Mouse (Mus musculus): ENCODE measurements around the gene Gba2. TPM values are rescaled to one million over a fixed set of nuclear protein-coding genes. Genes with fewer than 3 reads are reported as not detected.

The Gba2 gene
- polyA plus RNA-seq, 2 experiments = 10.5 to 12.5 TPM

DNA sequence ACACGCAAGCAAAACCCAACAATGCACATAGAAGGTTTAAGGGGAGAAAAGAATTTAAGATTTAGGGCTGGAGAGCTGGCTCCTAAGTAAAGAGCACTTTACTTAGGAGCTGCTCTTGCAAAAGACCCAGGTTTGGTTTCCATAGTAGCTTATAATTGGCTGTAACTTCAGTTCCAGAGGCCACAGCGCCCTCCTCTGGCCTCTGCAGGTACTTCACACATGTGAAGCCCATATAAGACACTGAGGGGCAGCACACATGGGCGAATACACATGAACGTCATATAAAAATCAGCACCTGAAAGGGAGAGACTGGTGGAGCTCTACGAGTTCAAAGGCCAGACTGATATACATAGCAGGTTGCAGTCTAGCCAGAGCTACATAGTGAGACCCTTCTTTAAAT is 50.8 kb downstream of the Gba2 start:
- Histone ChIP-seq H3K9ac (replicated peaks) (no peak overlapping the region), H3K4me1 (replicated peaks; ENCODE audit: control insufficient read depth in 2 of 2, insufficient read depth in 2 of 2, low read length in 1 of 2) (peaks cover 0 to 3% of the 10 kb centered on the region in 2 experiments; a peak in 1 of 4 replicates), H3K27ac (no peak overlapping the region), H3K4me3 (ENCODE audit: insufficient read depth in 1 of 2, low read depth in 2 of 2, low read length in 2 of 2) (no peak overlapping the region), H3K36me3 (replicated peaks; ENCODE audit: control insufficient read depth, insufficient read depth, low read depth) (peaks cover 20% of the 10 kb centered on the region), H3K4me2 (ENCODE audit: low read depth) (no peak overlapping the region), H3K27me3 (ENCODE audit: control insufficient read depth, insufficient read depth, low read length) (peaks cover 32% of the 10 kb centered on the region), H3K9me3 (ENCODE audit: control insufficient read depth, low read length) (no peaks in the 10 kb centered on the region)
- TF ChIP-seq EP300 (IDR thresholded peaks at IDR 0.05; ENCODE audit: low read depth) (no peak), CTCF (IDR thresholded peaks at IDR 0.05; ENCODE audit: low read depth) (peak; percentile 65)
- WGBS (ENCODE audit: insufficient replicate concordance) = 63% methylated on average over 5 of the region's 5 CpGs
- DNase-seq (ENCODE audit: low read depth in 3 of 3, low spot score in 3 of 3) = no peak
- ATAC-seq (ENCODE audit: insufficient read depth) = no peak

GRCm38 (mm10) chr4:43519956-43520355 is 58.7 kb downstream of the Gba2 start:
- H3K36me3 ChIP-seq (replicated peaks; ENCODE audit: control insufficient read depth, insufficient read depth, low read depth) = no peaks in the 10 kb centered on the region
- H3K27ac ChIP-seq = no peak overlapping the region
- H3K9ac ChIP-seq (replicated peaks) = no peak overlapping the region

GRCm38 (mm10) chr4:43519551-43519950 is 59.1 kb downstream of the Gba2 start:
- DNase-seq (ENCODE audit: low read depth in 3 of 3, low spot score in 3 of 3) = no peak
- TF ChIP-seq CTCF (IDR thresholded peaks at IDR 0.05; ENCODE audit: low read depth) (no peak), EP300 (IDR thresholded peaks at IDR 0.05; ENCODE audit: low read depth) (no peak)
- no peak overlapping the region for H3K9ac ChIP-seq (replicated peaks)
- no peaks in the 10 kb centered on the region for H3K36me3 ChIP-seq (replicated peaks; ENCODE audit: control insufficient read depth, insufficient read depth, low read depth)
- ATAC-seq (ENCODE audit: insufficient read depth) = no peak
- H3K9me3 ChIP-seq (ENCODE audit: control insufficient read depth, low read length) = no peaks in the 10 kb centered on the region
- H3K4me1 ChIP-seq (replicated peaks; ENCODE audit: control insufficient read depth in 2 of 2, insufficient read depth in 2 of 2, low read length in 1 of 2) = no peaks in the 10 kb centered on the region; a peak in 1 of 4 replicates
- H3K4me3 ChIP-seq (ENCODE audit: insufficient read depth in 1 of 2, low read depth in 2 of 2, low read length in 2 of 2) = no peak overlapping the region
- H3K27ac ChIP-seq = no peak overlapping the region
- WGBS (ENCODE audit: insufficient replicate concordance) = 48% methylated on average over 10 of the region's 10 CpGs
- H3K27me3 ChIP-seq (ENCODE audit: control insufficient read depth, insufficient read depth, low read length) = peaks cover 26% of the 10 kb centered on the region
- H3K4me2 ChIP-seq (ENCODE audit: low read depth) = peak overlapping the region; percentile 1; the same call in 1 of the 2 replicates

More at GRCm38 (mm10) chr4:43519956-43520355, 58.7 kb downstream of the Gba2 start:
- DNase-seq (ENCODE audit: low read depth in 3 of 3, low spot score in 3 of 3) (peak; percentile 42 to 57 (median 49)), ATAC-seq (ENCODE audit: insufficient read depth) (no peak)
- Histone ChIP-seq H3K27me3 (ENCODE audit: control insufficient read depth, insufficient read depth, low read length) (peaks cover 30% of the 10 kb centered on the region), H3K4me3 (ENCODE audit: insufficient read depth in 1 of 2, low read depth in 2 of 2, low read length in 2 of 2) (no peak overlapping the region), H3K4me2 (ENCODE audit: low read depth) (peak overlapping the region; percentile 1; the same call in 1 of the 2 replicates), H3K4me1 (replicated peaks; ENCODE audit: control insufficient read depth in 2 of 2, insufficient read depth in 2 of 2, low read length in 1 of 2) (no peaks in the 10 kb centered on the region; a peak in 1 of 4 replicates), H3K9me3 (ENCODE audit: control insufficient read depth, low read length) (no peaks in the 10 kb centered on the region)
- no peak for TF ChIP-seq CTCF (IDR thresholded peaks at IDR 0.05; ENCODE audit: low read depth)
- TF ChIP-seq EP300 (IDR thresholded peaks at IDR 0.05; ENCODE audit: low read depth) = no peak
- 24% methylated on average over 6 of the region's 6 CpGs for whole genome bisulfite sequencing (ENCODE audit: insufficient replicate concordance)

Other genes starting within 250 kb of the Gba2 start
- 0.50 and 0.81 TPM in 2 replicates for gene Rusc2, start 196.9 kb downstream of the Gba2 start, polyA plus RNA-seq (2012; rRNA removed)
- 0.28 and 0.81 TPM in 2 replicates for gene Rusc2, start 196.9 kb downstream of the Gba2 start, polyA plus RNA-seq (2014; fragmentation: Nextera tagmentation; extraction: Ambion mirVana)
- gene Fam166b, start 149.7 kb downstream of the Gba2 start, polyA plus RNA-seq (2012; rRNA removed) = not detected in 2 replicates
- gene Fam166b, start 149.7 kb downstream of the Gba2 start, polyA plus RNA-seq (2014; fragmentation: Nextera tagmentation; extraction: Ambion mirVana) = not detected in 2 replicates
- 3.3 and 4.0 TPM in 2 replicates for gene Tesk1, start 136.9 kb downstream of the Gba2 start, polyA plus RNA-seq (2012; rRNA removed)
- gene Tesk1, start 136.9 kb downstream of the Gba2 start, polyA plus RNA-seq (2014; fragmentation: Nextera tagmentation; extraction: Ambion mirVana) = 0.65 and 1.2 TPM in 2 replicates
- 0.11 and 0.31 TPM in 2 replicates for gene Cd72, start 124.2 kb downstream of the Gba2 start, polyA plus RNA-seq (2012; rRNA removed)
- 0.74 and 0.95 TPM in 2 replicates for gene Cd72, start 124.2 kb downstream of the Gba2 start, polyA plus RNA-seq (2014; fragmentation: Nextera tagmentation; extraction: Ambion mirVana)
- gene Sit1, start 95.1 kb downstream of the Gba2 start, polyA plus RNA-seq (2012; rRNA removed) = 0.04 TPM in 1 of 2 replicates, not detected in the other
- gene Sit1, start 95.1 kb downstream of the Gba2 start, polyA plus RNA-seq (2014; fragmentation: Nextera tagmentation; extraction: Ambion mirVana) = not detected in 2 replicates
- gene Ccdc107, start 86.0 kb downstream of the Gba2 start, polyA plus RNA-seq (2012; rRNA removed) = 11.8 and 27.6 TPM in 2 replicates
- 32.1 and 36.7 TPM in 2 replicates for gene Ccdc107, start 86.0 kb downstream of the Gba2 start, polyA plus RNA-seq (2014; fragmentation: Nextera tagmentation; extraction: Ambion mirVana)
- gene Arhgef39, start 79.2 kb downstream of the Gba2 start, polyA plus RNA-seq (2012; rRNA removed) = 37.5 and 42.5 TPM in 2 replicates
- 23.4 and 24.7 TPM in 2 replicates for gene Arhgef39, start 79.2 kb downstream of the Gba2 start, polyA plus RNA-seq (2014; fragmentation: Nextera tagmentation; extraction: Ambion mirVana)
- gene Car9, start 71.9 kb downstream of the Gba2 start, polyA plus RNA-seq (2012; rRNA removed) = 0.75 and 0.84 TPM in 2 replicates
- 0.32 and 0.59 TPM in 2 replicates for gene Car9, start 71.9 kb downstream of the Gba2 start, polyA plus RNA-seq (2014; fragmentation: Nextera tagmentation; extraction: Ambion mirVana)
- 3.3 and 8.9 TPM in 2 replicates for gene Tpm2, start 55.1 kb downstream of the Gba2 start, polyA plus RNA-seq (2012; rRNA removed)
- 12.6 and 16.1 TPM in 2 replicates for gene Tpm2, start 55.1 kb downstream of the Gba2 start, polyA plus RNA-seq (2014; fragmentation: Nextera tagmentation; extraction: Ambion mirVana)
- 9.6 and 10.9 TPM in 2 replicates for gene Creb3, start 16.5 kb downstream of the Gba2 start, polyA plus RNA-seq (2012; rRNA removed)
- gene Creb3, start 16.5 kb downstream of the Gba2 start, polyA plus RNA-seq (2014; fragmentation: Nextera tagmentation; extraction: Ambion mirVana) = 21.2 and 21.7 TPM in 2 replicates
- 26.4 and 30.1 TPM in 2 replicates for gene Tln1, start 16.2 kb downstream of the Gba2 start, polyA plus RNA-seq (2012; rRNA removed)
- 39.3 and 39.7 TPM in 2 replicates for gene Tln1, start 16.2 kb downstream of the Gba2 start, polyA plus RNA-seq (2014; fragmentation: Nextera tagmentation; extraction: Ambion mirVana)
- gene Rgp1, start 158 bp downstream of the Gba2 start, polyA plus RNA-seq (2012; rRNA removed) = 13.4 and 15.1 TPM in 2 replicates
- gene Rgp1, start 158 bp downstream of the Gba2 start, polyA plus RNA-seq (2014; fragmentation: Nextera tagmentation; extraction: Ambion mirVana) = 11.0 and 11.4 TPM in 2 replicates
- not detected in 2 replicates for gene Msmp, start 5.6 kb upstream of the Gba2 start, polyA plus RNA-seq (2012; rRNA removed)
- not detected in 2 replicates for gene Msmp, start 5.6 kb upstream of the Gba2 start, polyA plus RNA-seq (2014; fragmentation: Nextera tagmentation; extraction: Ambion mirVana)
- 1.7 and 1.8 TPM in 2 replicates for gene Npr2, start 53.1 kb upstream of the Gba2 start, polyA plus RNA-seq (2012; rRNA removed)
- gene Npr2, start 53.1 kb upstream of the Gba2 start, polyA plus RNA-seq (2014; fragmentation: Nextera tagmentation; extraction: Ambion mirVana) = 0.72 and 0.80 TPM in 2 replicates
- 0.16 and 0.31 TPM in 2 replicates for gene Spag8, start 74.7 kb upstream of the Gba2 start, polyA plus RNA-seq (2012; rRNA removed)
- 0.24 TPM in 1 of 2 replicates, not detected in the other for gene Spag8, start 74.7 kb upstream of the Gba2 start, polyA plus RNA-seq (2014; fragmentation: Nextera tagmentation; extraction: Ambion mirVana)
- 29.1 and 29.2 TPM in 2 replicates for gene Hint2, start 77.6 kb upstream of the Gba2 start, polyA plus RNA-seq (2012; rRNA removed)
- 76.8 and 77.6 TPM in 2 replicates for gene Hint2, start 77.6 kb upstream of the Gba2 start, polyA plus RNA-seq (2014; fragmentation: Nextera tagmentation; extraction: Ambion mirVana)
- 0.22 and 0.37 TPM in 2 replicates for gene Tmem8b, start 90.1 kb upstream of the Gba2 start, polyA plus RNA-seq (2012; rRNA removed)
- 0.05 and 0.11 TPM in 2 replicates for gene Tmem8b, start 90.1 kb upstream of the Gba2 start, polyA plus RNA-seq (2014; fragmentation: Nextera tagmentation; extraction: Ambion mirVana)
- 0.01 and 0.02 TPM in 2 replicates for gene Fam221b, start 90.3 kb upstream of the Gba2 start, polyA plus RNA-seq (2012; rRNA removed)
- 1.7 TPM in 2 replicates for gene Fam221b, start 90.3 kb upstream of the Gba2 start, polyA plus RNA-seq (2014; fragmentation: Nextera tagmentation; extraction: Ambion mirVana)
- not detected in 2 replicates for gene Olfr70, start 121.9 kb upstream of the Gba2 start, polyA plus RNA-seq (2012; rRNA removed)
- gene Olfr70, start 121.9 kb upstream of the Gba2 start, polyA plus RNA-seq (2014; fragmentation: Nextera tagmentation; extraction: Ambion mirVana) = not detected in 2 replicates
- gene Olfr71, start 131.4 kb upstream of the Gba2 start, polyA plus RNA-seq (2012; rRNA removed) = not detected in 2 replicates
- gene Olfr71, start 131.4 kb upstream of the Gba2 start, polyA plus RNA-seq (2014; fragmentation: Nextera tagmentation; extraction: Ambion mirVana) = not detected in 2 replicates
- gene Hrct1, start 148.3 kb upstream of the Gba2 start, polyA plus RNA-seq (2012; rRNA removed) = 0.08 and 0.09 TPM in 2 replicates
- gene Hrct1, start 148.3 kb upstream of the Gba2 start, polyA plus RNA-seq (2014; fragmentation: Nextera tagmentation; extraction: Ambion mirVana) = 0.06 and 0.21 TPM in 2 replicates
- 0.01 and 0.02 TPM in 2 replicates for gene Spaar, start 151.2 kb upstream of the Gba2 start, polyA plus RNA-seq (2012; rRNA removed)
- gene Spaar, start 151.2 kb upstream of the Gba2 start, polyA plus RNA-seq (2014; fragmentation: Nextera tagmentation; extraction: Ambion mirVana) = 0.03 TPM in 1 of 2 replicates, not detected in the other
- not detected in 2 replicates for gene Olfr159, start 192.1 kb upstream of the Gba2 start, polyA plus RNA-seq (2012; rRNA removed)
- not detected in 2 replicates for gene Olfr159, start 192.1 kb upstream of the Gba2 start, polyA plus RNA-seq (2014; fragmentation: Nextera tagmentation; extraction: Ambion mirVana)
- not detected in 2 replicates for gene Olfr156, start 245.0 kb upstream of the Gba2 start, polyA plus RNA-seq (2012; rRNA removed)
- gene Olfr156, start 245.0 kb upstream of the Gba2 start, polyA plus RNA-seq (2014; fragmentation: Nextera tagmentation; extraction: Ambion mirVana) = not detected in 2 replicates

Measured in liver, embryonic 14.5 days (tissue).